Mouse (Mus musculus) inflammation-experienced regulatory T-cells, adult 6 months (primary cell): ENCODE results near the gene Slamf6. TPM values are rescaled to one million over a fixed set of nuclear protein-coding genes. Genes with fewer than 3 reads are reported as not detected.
"Not testable (repeated sequence)": the region's sequence is repeated elsewhere in the genome, so short reads cannot be mapped to it uniquely, and the experiment has no call there.

ENCODE experiments used
- ATAC-seq: one replicate; pipeline ENCODE4 v1.8.0; 2017
- polyA plus RNA-seq, 3 experiments: library from polyadenylated mRNA; unstranded; fragments of 100-300 nt; shearing (Covaris generic); gene quantifications; one replicate each; pipeline ENCODE4 v1.2.1; 2017

The Slamf6 gene
- polyA plus RNA-seq, 3 experiments from 2014 or later, result 306 to 408 (median 373) TPM

GRCm38 (mm10) chr1:171957411-171957810, 40.1 kb downstream of the Slamf6 start:
- ATAC-seq, result peak; percentile 64

GRCm38 (mm10) chr1:171960726-171961125, 43.4 kb downstream of the Slamf6 start:
- no peak for ATAC-seq

GRCm38 (mm10) chr1:171961704-171962103, 44.4 kb downstream of the Slamf6 start:
- ATAC-seq, result no peak

GRCm38 (mm10) chr1:171963613-171964012, 46.3 kb downstream of the Slamf6 start:
- peak; percentile 83 for ATAC-seq

GRCm38 (mm10) chr1:171966054-171966790, 48.9 kb downstream of the Slamf6 start:
- ATAC-seq, result peak; percentile 49

- no peak for ATAC-seq
Measured at GRCm38 (mm10) chr1:171969221-171969620, 51.9 kb downstream of the Slamf6 start.

- ATAC-seq, result no peak
Measured at GRCm38 (mm10) chr1:171970854-171971586, 53.7 kb downstream of the Slamf6 start.

- not testable (repeated sequence) for ATAC-seq
Measured at GRCm38 (mm10) chr1:171974361-171974760, 57.0 kb downstream of the Slamf6 start.

GRCm38 (mm10) chr1:171975377-171975776, 58.1 kb downstream of the Slamf6 start:
- ATAC-seq, result peak; percentile 75

- ATAC-seq, result peak; percentile 88
Measured at GRCm38 (mm10) chr1:171975831-171976230, 58.5 kb downstream of the Slamf6 start.

- no peak for ATAC-seq
Measured at GRCm38 (mm10) chr1:171976826-171977539, 59.7 kb downstream of the Slamf6 start.

- ATAC-seq, result no peak
Measured at GRCm38 (mm10) chr1:171977891-171978290, 60.6 kb downstream of the Slamf6 start.

- ATAC-seq, result no peak
Measured at GRCm38 (mm10) chr1:171979969-171980730, 62.8 kb downstream of the Slamf6 start.

GRCm38 (mm10) chr1:171982170-171982569, 64.9 kb downstream of the Slamf6 start:
- peak; percentile 71 for ATAC-seq

GRCm38 (mm10) chr1:171982740-171983139, 65.4 kb downstream of the Slamf6 start:
- peak; percentile 10 for ATAC-seq

GRCm38 (mm10) chr1:171983372-171984001, 66.2 kb downstream of the Slamf6 start:
- ATAC-seq, result peak; percentile 68

- no peak for ATAC-seq
Measured at GRCm38 (mm10) chr1:171984121-171984520, 66.8 kb downstream of the Slamf6 start.

GRCm38 (mm10) chr1:171991883-171992282, 74.6 kb downstream of the Slamf6 start:
- no peak for ATAC-seq

- ATAC-seq, result no peak
Measured at GRCm38 (mm10) chr1:171992901-171993530, 75.7 kb downstream of the Slamf6 start.

- no peak for ATAC-seq
Measured at GRCm38 (mm10) chr1:171994501-171994900, 77.2 kb downstream of the Slamf6 start.
